In the genomic region with DNA sequence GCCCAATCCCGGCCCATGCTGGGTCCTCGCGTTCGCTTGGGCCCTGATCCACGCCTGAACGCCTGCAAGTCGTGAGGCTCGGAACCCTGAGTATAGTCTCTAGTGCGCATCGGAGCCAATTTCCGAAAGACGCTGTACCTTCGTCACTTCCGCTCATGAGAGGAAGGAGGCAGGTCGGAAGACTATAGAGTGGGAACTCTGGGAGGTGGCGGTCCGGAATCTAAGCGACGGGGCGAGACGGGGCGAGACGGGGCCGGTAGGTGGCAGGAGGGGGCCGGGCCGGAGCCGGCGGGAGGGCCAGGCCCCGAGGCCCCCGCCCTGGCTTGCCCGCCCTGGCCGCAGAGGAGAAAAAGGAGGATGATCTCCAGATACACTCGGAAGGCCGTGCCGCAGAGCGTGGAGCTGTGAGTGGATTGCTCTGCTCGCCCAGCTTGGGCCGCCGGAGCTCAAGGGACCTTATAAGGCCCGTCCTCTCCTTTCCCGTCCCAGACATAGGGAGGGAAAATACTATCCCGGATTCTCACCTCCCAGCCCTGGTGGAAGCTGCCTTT, we compare ENCODE assay signal across 8 mouse cellular contexts. TPM values are rescaled to one million over a fixed set of nuclear protein-coding genes. Genes with fewer than 3 reads are reported as not detected.
DNase-seq lines count a peak whose midpoint lies in the region; ATAC-seq lines count a peak whose summit lies in the region.

TSS of gene Ecd (minus strand) at position 131 of the 551 bp plus-strand sequence.
TSS of gene Fam149b (plus strand) at position 172 of the 551 bp plus-strand sequence.

- H3K9me3 ChIP-seq in heart, embryonic 13.5 days, result no peaks in the 10 kb centered on the region
- no peaks in the 10 kb centered on the region for H3K9me3 ChIP-seq in liver, embryonic 12.5 days (replicated peaks)
- H3K9me3 ChIP-seq in stomach, embryonic 15.5 days, result no peaks in the 10 kb centered on the region

- H3K27ac ChIP-seq in brown adipose tissue, adult 24 weeks (replicated peaks; ENCODE audit: low read depth, low read length), result peak within 1 kb of the TSS; percentile 79
- peak within 1 kb of the TSS; percentile 96 for H3K27ac ChIP-seq in heart, embryonic 13.5 days (replicated peaks)
- H3K27ac ChIP-seq in liver, embryonic 12.5 days, result peak within 1 kb of the TSS; percentile 92
- H3K27ac ChIP-seq in stomach, embryonic 15.5 days, result peak within 1 kb of the TSS; percentile 94

- H3K4me2 ChIP-seq in heart, embryonic 13.5 days, result peak within 1 kb of the TSS; percentile 84
- H3K4me2 ChIP-seq in liver, embryonic 12.5 days, result peak within 1 kb of the TSS; percentile 80
- peak within 1 kb of the TSS; percentile 64 for H3K4me2 ChIP-seq in stomach, embryonic 15.5 days

- peak; percentile 97 for ATAC-seq in heart, embryonic 13.5 days (ENCODE audit: extremely low read depth, insufficient number of reproducible peaks, low FRiP score, low TSS enrichment)
- ATAC-seq in liver, embryonic 12.5 days, result peak; percentile 98
- peak; percentile 99 for ATAC-seq in stomach, embryonic 15.5 days (ENCODE audit: insufficient read depth, low FRiP score, low read depth)

- peaks cover 44% of the 10 kb centered on the region for H3K36me3 ChIP-seq in heart, embryonic 13.5 days
- H3K36me3 ChIP-seq in liver, embryonic 12.5 days, result peaks cover 42% of the 10 kb centered on the region
- peaks cover 9% of the 10 kb centered on the region; the same call in 1 of the 2 replicates for H3K36me3 ChIP-seq in stomach, embryonic 15.5 days

- WGBS in heart, embryonic 13.5 days, result under 1% methylated on average over 41 of the region's 42 CpGs
- under 1% methylated on average over 33 of the region's 42 CpGs for WGBS in liver, embryonic 12.5 days (ENCODE audit: insufficient replicate concordance)
- WGBS in stomach, embryonic 15.5 days, result under 1% methylated on average over 42 of the region's 42 CpGs

- H3K4me1 ChIP-seq in brown adipose tissue, adult 24 weeks (ENCODE audit: control insufficient read depth, insufficient read depth, insufficient read length, low read length), result no peaks in the 10 kb centered on the region
- H3K4me1 ChIP-seq in heart, embryonic 13.5 days, result peaks cover 23% of the 10 kb centered on the region
- H3K4me1 ChIP-seq in liver, embryonic 12.5 days, result peaks cover 29% of the 10 kb centered on the region
- H3K4me1 ChIP-seq in stomach, embryonic 15.5 days, result no peaks in the 10 kb centered on the region

- H3K4me3 ChIP-seq in brown adipose tissue, adult 24 weeks (ENCODE audit: insufficient read depth, low read depth, low read length), result peak within 1 kb of the TSS; percentile 98
- H3K4me3 ChIP-seq in heart, embryonic 13.5 days, result peak within 1 kb of the TSS; percentile 77
- H3K4me3 ChIP-seq in liver, embryonic 12.5 days, result peak within 1 kb of the TSS; percentile 84
- peak within 1 kb of the TSS; percentile 71 for H3K4me3 ChIP-seq in stomach, embryonic 15.5 days (replicated peaks)

- peak; percentile 95 for DNase-seq in CD4-positive, CD25-positive, alpha-beta regulatory T cell, adult 2 months (ENCODE audit: low read depth, low spot score)
- DNase-seq in fat pad, adult 2 months (ENCODE audit: extremely low read depth, low read depth, low spot score), result peak; percentile 65
- peak; percentile 95 for DNase-seq in kidney, postnatal 10 days
- DNase-seq in natural killer cell, adult 2 months (ENCODE audit: low spot score in 2 of 2), result peak; percentile 92 to 94

- H3K9ac ChIP-seq in heart, embryonic 13.5 days, result peak within 1 kb of the TSS; percentile 91
- H3K9ac ChIP-seq in liver, embryonic 12.5 days, result peak within 1 kb of the TSS; percentile 91
- peak within 1 kb of the TSS; percentile 79 for H3K9ac ChIP-seq in stomach, embryonic 15.5 days

- no peaks in the 10 kb centered on the region for H3K27me3 ChIP-seq in heart, embryonic 13.5 days (replicated peaks)
- H3K27me3 ChIP-seq in liver, embryonic 12.5 days (replicated peaks), result no peaks in the 10 kb centered on the region
- H3K27me3 ChIP-seq in stomach, embryonic 15.5 days (replicated peaks), result no peaks in the 10 kb centered on the region

RNA-seq across cellular contexts. Expression of gene Ecd, which starts in this region (rescaled TPM):
- 18.7 and 18.9 TPM in 2 replicates for polyA plus RNA-seq in brown adipose tissue, adult 24 weeks (2012; ENCODE audit: insufficient read depth, insufficient read length, missing spikeins)
- polyA plus RNA-seq in heart, embryonic 13.5 days (2015; fragmentation: Nextera tagmentation; extraction: Ambion mirVana), result 30.8 and 34.1 TPM in 2 replicates
- 49.2 and 49.5 TPM in 2 replicates for polyA plus RNA-seq in liver, embryonic 12.5 days (2016; fragmentation: Nextera tagmentation; extraction: Ambion mirVana)
- polyA plus RNA-seq in stomach, embryonic 15.5 days (2015; fragmentation: Nextera tagmentation; extraction: Ambion mirVana), result 46.9 and 47.6 TPM in 2 replicates

RNA-seq across cellular contexts. Expression of gene Fam149b, which starts in this region (rescaled TPM):
- 51.1 and 52.7 TPM in 2 replicates for polyA plus RNA-seq in brown adipose tissue, adult 24 weeks (2012; ENCODE audit: insufficient read depth, insufficient read length, missing spikeins)
- 19.7 and 24.1 TPM in 2 replicates for polyA plus RNA-seq in heart, embryonic 13.5 days (2015; fragmentation: Nextera tagmentation; extraction: Ambion mirVana)
- polyA plus RNA-seq in liver, embryonic 12.5 days (2016; fragmentation: Nextera tagmentation; extraction: Ambion mirVana), result 14.6 TPM in 2 replicates
- polyA plus RNA-seq in stomach, embryonic 15.5 days (2015; fragmentation: Nextera tagmentation; extraction: Ambion mirVana), result 28.6 and 33.1 TPM in 2 replicates

Comparison
In these comparisons a context has a peak if more than half of its experiments do, and no peak if none do; other contexts are left out.
1. Peak in every context shown above with its lines: DNase-seq, ATAC-seq, H3K4me3 ChIP-seq and H3K27ac ChIP-seq.